Mouse (Mus musculus): ENCODE results near the gene Ntn3. TPM values are rescaled to one million over a fixed set of nuclear protein-coding genes. Genes with fewer than 3 reads are reported as not detected.

Ntn3 gene
- polyA plus RNA-seq, 1 experiment from 2014 or later, result 4.6 TPM

- ATAC-seq, result no peak
These were observed 10.1 kb downstream of the Ntn3 start for GRCm38 (mm10) chr17:24199252-24199651.

GRCm38 (mm10) chr17:24197032-24197824, 12.1 kb downstream of the Ntn3 start:
- Histone ChIP-seq H3K36me3 (0 out of 2 replicates have a peak, but pooled peaks cover 5% of the 10 kb centered on the region), H3K4me1 (replicated peaks) (peaks cover 18% of the 10 kb centered on the region), H3K4me3 (replicated peaks) (no peak overlapping the region), H3K27ac (peak overlapping the region; percentile 19; the same call in 1 of the 2 replicates), H3K27me3 (no peaks in the 10 kb centered on the region), H3K9me3 (no peaks in the 10 kb centered on the region), H3K4me2 (replicated peaks) (no peak overlapping the region), H3K9ac (replicated peaks) (0 out of 2 replicates have a peak overlapping the region, but pooled peaks have one; percentile 36)
- 67% methylated on average over 15 of the region's 15 CpGs for WGBS
- ATAC-seq, result no peak

More at GRCm38 (mm10) chr17:24199252-24199651, 10.1 kb downstream of the Ntn3 start:
- WGBS, result 91% methylated on average over 4 of the region's 4 CpGs
- H3K4me3 ChIP-seq (replicated peaks), result no peak overlapping the region
- peaks cover 38% of the 10 kb centered on the region for H3K4me1 ChIP-seq (replicated peaks)
- H3K36me3 ChIP-seq, result no peaks in the 10 kb centered on the region
- no peak overlapping the region for H3K27ac ChIP-seq
- no peaks in the 10 kb centered on the region for H3K27me3 ChIP-seq
- H3K9ac ChIP-seq (replicated peaks), result 0 out of 2 replicates have a peak overlapping the region, but pooled peaks have one; percentile 24
- H3K9me3 ChIP-seq, result no peaks in the 10 kb centered on the region
- no peak overlapping the region for H3K4me2 ChIP-seq (replicated peaks)

DNA sequence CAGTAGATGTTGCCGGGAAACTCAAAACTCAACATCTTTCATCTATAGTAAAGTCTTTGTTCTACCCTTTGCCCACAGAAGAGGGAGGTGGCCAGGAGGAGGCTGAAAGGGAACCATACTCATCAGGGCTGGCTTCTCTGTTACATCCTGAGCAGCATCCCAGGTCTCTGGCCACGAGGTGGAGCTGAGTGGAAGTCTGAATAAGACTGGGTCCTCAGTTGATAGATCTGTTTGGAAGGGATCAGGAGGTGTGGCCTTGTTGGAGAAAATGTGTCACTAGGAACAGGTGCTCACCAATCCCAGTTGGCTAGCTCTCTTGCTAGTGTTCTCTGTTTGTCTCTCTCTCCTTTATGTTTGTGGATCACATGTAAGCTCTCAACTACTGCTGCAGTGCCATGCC, 14.0 kb downstream of the Ntn3 start:
- no peak overlapping the region for H3K4me2 ChIP-seq (replicated peaks)
- H3K27me3 ChIP-seq, result no peaks in the 10 kb centered on the region
- H3K27ac ChIP-seq, result no peak overlapping the region
- peaks cover 13% of the 10 kb centered on the region; the same call in 1 of the 2 replicates for H3K4me1 ChIP-seq (replicated peaks)
- H3K9ac ChIP-seq (replicated peaks), result no peak overlapping the region
- H3K36me3 ChIP-seq, result 0 out of 2 replicates have a peak, but pooled peaks cover 5% of the 10 kb centered on the region
- 66% methylated on average over 2 of the region's 2 CpGs for WGBS
- no peak for ATAC-seq
- H3K9me3 ChIP-seq, result no peaks in the 10 kb centered on the region
- H3K4me3 ChIP-seq (replicated peaks), result no peak overlapping the region

DNA sequence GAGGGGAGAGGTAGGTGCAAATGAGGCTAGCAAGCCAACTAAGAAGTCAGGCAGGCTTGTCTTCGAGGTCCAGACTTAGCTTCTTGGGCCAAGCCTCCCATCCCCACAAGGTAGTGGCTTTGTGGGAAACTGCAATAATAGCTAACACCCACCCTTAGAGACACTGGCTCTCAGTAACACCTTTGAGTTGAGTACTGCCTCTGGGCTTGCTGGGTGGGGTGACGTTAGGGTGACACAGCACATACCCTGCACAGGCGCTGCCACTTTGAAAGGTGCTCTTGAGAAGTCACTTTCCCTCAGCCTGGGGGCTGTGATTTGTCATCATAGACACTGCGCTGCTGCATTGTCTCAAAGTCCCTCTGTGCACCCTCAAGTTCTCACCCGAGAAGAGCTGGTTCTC, 15.6 kb downstream of the Ntn3 start:
- H3K27me3 ChIP-seq, result no peaks in the 10 kb centered on the region
- H3K9me3 ChIP-seq, result no peaks in the 10 kb centered on the region
- peaks cover 8% of the 10 kb centered on the region; the same call in 1 of the 2 replicates for H3K36me3 ChIP-seq
- H3K4me3 ChIP-seq (replicated peaks), result no peak overlapping the region
- no peak overlapping the region for H3K27ac ChIP-seq
- peaks cover 11% of the 10 kb centered on the region; the same call in 1 of the 2 replicates for H3K4me1 ChIP-seq (replicated peaks)
- ATAC-seq, result no peak
- 94% methylated on average over 5 of the region's 5 CpGs for WGBS
- no peak overlapping the region for H3K4me2 ChIP-seq (replicated peaks)
- H3K9ac ChIP-seq (replicated peaks), result no peak overlapping the region

GRCm38 (mm10) chr17:24193268-24193667, 16.1 kb downstream of the Ntn3 start:
- WGBS, result 90% methylated on average over 8 of the region's 8 CpGs
- no peaks in the 10 kb centered on the region for H3K27me3 ChIP-seq
- no peak overlapping the region for H3K4me3 ChIP-seq (replicated peaks)
- H3K4me1 ChIP-seq (replicated peaks), result peaks cover 11% of the 10 kb centered on the region; the same call in 1 of the 2 replicates
- peaks cover 12% of the 10 kb centered on the region; the same call in 1 of the 2 replicates for H3K36me3 ChIP-seq
- no peaks in the 10 kb centered on the region for H3K9me3 ChIP-seq
- no peak overlapping the region for H3K27ac ChIP-seq
- H3K4me2 ChIP-seq (replicated peaks), result no peak overlapping the region
- H3K9ac ChIP-seq (replicated peaks), result no peak overlapping the region
- no peak for ATAC-seq

DNA sequence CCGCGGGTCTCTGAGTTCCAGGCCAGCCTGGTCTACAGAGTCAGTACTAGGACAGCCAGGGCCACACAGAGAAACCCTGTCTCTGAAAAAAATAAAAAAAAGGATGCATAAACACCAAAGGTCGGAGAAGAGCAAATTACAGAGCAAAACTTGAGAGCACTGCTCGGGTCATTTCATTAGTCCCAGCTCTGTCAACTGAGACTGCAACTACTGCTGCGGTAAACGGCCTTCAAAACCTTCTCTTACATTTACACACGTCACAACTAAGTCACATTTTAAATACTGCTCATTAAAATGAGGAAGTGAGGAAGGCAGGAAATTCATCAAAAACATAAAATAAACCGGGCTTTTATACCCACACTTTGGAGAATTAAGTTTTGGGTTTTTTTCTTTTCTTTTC, 16.5 kb downstream of the Ntn3 start:
- peaks cover 11% of the 10 kb centered on the region; the same call in 1 of the 2 replicates for H3K4me1 ChIP-seq (replicated peaks)
- peaks cover 16% of the 10 kb centered on the region for H3K36me3 ChIP-seq
- H3K27ac ChIP-seq, result no peak overlapping the region
- H3K4me2 ChIP-seq (replicated peaks), result no peak overlapping the region
- H3K9ac ChIP-seq (replicated peaks), result no peak overlapping the region
- H3K27me3 ChIP-seq, result no peaks in the 10 kb centered on the region
- H3K9me3 ChIP-seq, result no peaks in the 10 kb centered on the region
- WGBS, result 87% methylated on average over 8 of the region's 8 CpGs
- no peak overlapping the region for H3K4me3 ChIP-seq (replicated peaks)
- no peak for ATAC-seq

DNA sequence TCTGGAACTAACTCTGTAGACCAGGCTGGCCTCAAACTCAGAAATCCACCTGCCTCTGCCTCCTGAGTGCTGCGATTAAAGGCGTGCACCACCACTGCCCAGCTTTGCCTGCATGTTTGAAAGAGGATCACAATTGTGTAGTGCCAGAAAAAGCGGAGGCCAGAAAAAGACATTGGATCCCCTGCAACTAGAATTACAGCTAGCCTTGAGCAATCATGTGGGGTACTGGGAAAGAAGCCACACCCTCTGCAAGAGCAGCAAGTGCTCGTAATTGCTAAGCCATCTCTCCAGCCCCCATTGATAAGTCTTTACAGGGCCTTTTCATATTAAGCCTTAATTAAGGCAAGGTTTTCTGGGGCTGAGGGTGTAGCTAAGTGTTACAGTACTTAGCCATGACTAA, 17.9 kb downstream of the Ntn3 start:
- WGBS, result 79% methylated on average over 4 of the region's 4 CpGs
- ATAC-seq, result no peak
- no peak overlapping the region for H3K9ac ChIP-seq (replicated peaks)

DNA sequence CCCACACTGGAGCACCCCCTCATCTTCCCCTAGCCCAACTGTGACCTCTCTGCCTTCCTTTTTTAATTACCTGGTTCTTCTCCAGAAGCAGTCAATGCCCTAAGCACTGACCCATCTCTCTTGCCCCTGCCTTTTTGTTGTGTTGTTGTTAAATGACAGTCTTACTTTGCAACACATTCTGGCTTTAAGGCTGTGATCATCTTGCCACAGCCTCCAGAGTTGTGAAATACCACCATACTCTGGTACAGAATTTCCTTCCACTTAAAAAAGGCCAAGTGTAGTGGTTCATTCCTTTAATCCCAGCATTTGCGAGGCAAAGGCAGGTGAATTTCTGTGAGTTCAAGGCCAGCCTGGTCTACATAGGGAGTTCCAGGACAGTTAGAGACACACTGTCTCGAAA, 18.4 kb downstream of the Ntn3 start:
- WGBS, result 88% methylated on average over 2 of the region's 2 CpGs
- H3K4me1 ChIP-seq (replicated peaks), result no peaks in the 10 kb centered on the region

More for the DNA sequence above, 17.9 kb downstream of the Ntn3 start:
- Histone ChIP-seq H3K4me3 (replicated peaks) (no peak overlapping the region), H3K9me3 (no peaks in the 10 kb centered on the region), H3K27me3 (no peaks in the 10 kb centered on the region), H3K36me3 (peaks cover 20% of the 10 kb centered on the region), H3K4me1 (replicated peaks) (no peaks in the 10 kb centered on the region), H3K27ac (no peak overlapping the region), H3K4me2 (replicated peaks) (no peak overlapping the region)

GRCm38 (mm10) chr17:24174259-24174658, 35.1 kb downstream of the Ntn3 start:
- Histone ChIP-seq H3K9me3 (no peaks in the 10 kb centered on the region), H3K4me1 (replicated peaks) (peaks cover 6% of the 10 kb centered on the region), H3K27ac (no peak overlapping the region), H3K27me3 (peaks cover 2% of the 10 kb centered on the region; the same call in 1 of the 2 replicates), H3K4me3 (replicated peaks) (no peak overlapping the region), H3K36me3 (no peaks in the 10 kb centered on the region), H3K4me2 (replicated peaks) (no peak overlapping the region), H3K9ac (replicated peaks) (no peak overlapping the region)
- no peak for ATAC-seq
- WGBS, result 89% methylated on average over 3 of the region's 3 CpGs

More for the DNA sequence above, 18.4 kb downstream of the Ntn3 start:
- Histone ChIP-seq H3K27me3 (no peaks in the 10 kb centered on the region), H3K4me2 (replicated peaks) (no peak overlapping the region), H3K4me3 (replicated peaks) (no peak overlapping the region), H3K36me3 (peaks cover 24% of the 10 kb centered on the region), H3K9me3 (no peaks in the 10 kb centered on the region), H3K27ac (no peak overlapping the region), H3K9ac (replicated peaks) (no peak overlapping the region)
- no peak for ATAC-seq

- Histone ChIP-seq H3K27me3 (peaks cover 2% of the 10 kb centered on the region; the same call in 1 of the 2 replicates), H3K9me3 (no peaks in the 10 kb centered on the region), H3K4me2 (replicated peaks) (no peak overlapping the region), H3K27ac (no peak overlapping the region), H3K36me3 (no peaks in the 10 kb centered on the region), H3K4me3 (replicated peaks) (no peak overlapping the region), H3K9ac (replicated peaks) (no peak overlapping the region), H3K4me1 (replicated peaks) (peaks cover 7% of the 10 kb centered on the region)
- ATAC-seq, result no peak
- WGBS, result 3% methylated on average over 3 of the region's 3 CpGs
These were observed 35.9 kb downstream of the Ntn3 start for GRCm38 (mm10) chr17:24173423-24173822.

DNA sequence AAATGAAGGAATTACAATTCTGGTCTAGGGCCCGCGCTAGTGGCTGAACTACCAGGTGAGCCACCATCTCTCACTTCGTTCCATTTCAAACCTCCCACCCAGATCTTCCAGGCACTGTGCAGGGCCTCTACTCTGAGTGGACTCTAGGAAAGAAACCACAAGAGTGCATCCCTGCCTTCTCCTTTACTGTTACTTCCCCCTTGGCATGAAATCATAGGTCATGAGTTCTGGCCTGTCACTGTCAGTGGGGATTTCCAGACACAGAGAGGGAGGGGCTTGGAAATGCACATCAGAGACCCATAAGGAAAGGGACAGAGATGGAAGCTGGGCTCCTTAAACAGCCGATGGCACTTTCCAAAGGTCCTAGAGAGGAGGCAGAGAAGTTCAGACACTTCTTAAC, 37.6 kb downstream of the Ntn3 start:
- no peak for ATAC-seq
- no peak overlapping the region for H3K4me3 ChIP-seq (replicated peaks)
- H3K4me2 ChIP-seq (replicated peaks), result no peak overlapping the region
- H3K36me3 ChIP-seq, result peaks cover 9% of the 10 kb centered on the region
- H3K27ac ChIP-seq, result no peak overlapping the region
- peaks cover 24% of the 10 kb centered on the region for H3K4me1 ChIP-seq (replicated peaks)
- H3K9me3 ChIP-seq, result no peaks in the 10 kb centered on the region
- peaks cover 2% of the 10 kb centered on the region; the same call in 1 of the 2 replicates for H3K27me3 ChIP-seq
- WGBS, result 93% methylated on average over 4 of the region's 4 CpGs
- no peak overlapping the region for H3K9ac ChIP-seq (replicated peaks)

DNA sequence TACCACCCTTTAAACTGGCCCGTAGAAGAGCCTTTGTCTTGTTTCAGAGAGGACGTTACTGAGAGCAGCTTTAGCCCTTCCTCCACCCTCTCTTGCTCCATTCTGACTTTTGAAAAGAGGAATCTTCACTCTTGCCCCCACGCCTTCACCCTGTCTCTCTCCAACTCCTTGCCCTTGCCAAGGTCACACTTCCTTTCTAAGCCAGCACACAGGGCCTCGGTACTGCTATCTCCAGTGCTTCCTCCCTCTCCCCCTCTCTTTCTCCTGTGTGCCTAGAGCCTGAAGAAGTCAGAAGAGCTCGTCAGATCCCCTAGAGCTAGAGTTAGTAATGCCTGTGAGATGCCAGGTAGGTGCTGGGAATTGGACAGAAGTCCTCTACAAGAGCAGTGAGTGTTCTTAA, 38.6 kb downstream of the Ntn3 start:
- 78% methylated on average over 5 of the region's 5 CpGs for WGBS
- peaks cover 2% of the 10 kb centered on the region; the same call in 1 of the 2 replicates for H3K27me3 ChIP-seq
- H3K9me3 ChIP-seq, result no peaks in the 10 kb centered on the region
- no peak for ATAC-seq
- H3K9ac ChIP-seq (replicated peaks), result no peak overlapping the region
- peaks cover 25% of the 10 kb centered on the region for H3K4me1 ChIP-seq (replicated peaks)
- H3K27ac ChIP-seq, result no peak overlapping the region
- peaks cover 15% of the 10 kb centered on the region for H3K36me3 ChIP-seq
- no peak overlapping the region for H3K4me3 ChIP-seq (replicated peaks)
- H3K4me2 ChIP-seq (replicated peaks), result 0 out of 2 replicates have a peak overlapping the region, but pooled peaks have one; percentile 9

All from midbrain, embryonic 13.5 days (tissue).